Mouse (Mus musculus) ES-Bruce4 (cell line): ENCODE measurements around the gene Pla2g16.
A peak's percentile ranks its signal among the peaks of the same experiment; 100 is the strongest.

Source experiments
- CTCF ChIP-seq: IDR thresholded peaks from one replicate; pipeline ENCODE4 v1.8.1; 2011; ENCODE audit warnings: low read depth, low read length
- EP300 ChIP-seq: IDR thresholded peaks from 2 replicates; pipeline ENCODE4 v1.6.1; 2011; ENCODE audit warnings: low read depth, low read length; ENCODE audit not compliant: insufficient read depth
- POLR2A ChIP-seq: IDR thresholded peaks from one replicate; pipeline ENCODE4 v1.8.1; 2011; ENCODE audit warnings: low read length; ENCODE audit not compliant: insufficient read depth

GRCm38 (mm10) chr19:7611942-7612757, 54.9 kb downstream of the Pla2g16 start, which contains the start of gene Hrasls5:
- TF ChIP-seq CTCF (peak; percentile 47), POLR2A (no peak), EP300 (no peak)
